In genomic region chr7:80113989-80114388, GRCm38 (mm10) we compare ENCODE assay signal across 8 mouse cellular contexts. TPM values are rescaled to one million over a fixed set of nuclear protein-coding genes. Genes with fewer than 3 reads are reported as not detected.
A peak's percentile ranks its signal among the peaks of the same experiment; 100 is the strongest.
DNase-seq lines count a peak whose midpoint lies in the region; ATAC-seq and TF ChIP-seq lines count a peak whose summit lies in the region.

No protein-coding gene starts in this region.

- H3K36me3 ChIP-seq in intestine, embryonic 15.5 days: no peaks in the 10 kb centered on the region
- no peaks in the 10 kb centered on the region for H3K36me3 ChIP-seq in liver, embryonic 14.5 days (replicated peaks; ENCODE audit: control insufficient read depth, insufficient read depth, low read depth)
- H3K36me3 ChIP-seq in neural tube, embryonic 14.5 days (ENCODE audit: control insufficient read depth, insufficient read depth, low read length): no peaks in the 10 kb centered on the region

- H3K9me3 ChIP-seq in intestine, embryonic 15.5 days: no peaks in the 10 kb centered on the region
- H3K9me3 ChIP-seq in liver, embryonic 14.5 days (ENCODE audit: control insufficient read depth, low read length): no peaks in the 10 kb centered on the region
- no peaks in the 10 kb centered on the region for H3K9me3 ChIP-seq in neural tube, embryonic 14.5 days (ENCODE audit: control insufficient read depth, low read length)

- peak overlapping the region; percentile 84 for H3K27ac ChIP-seq in bone marrow macrophage, adult 2 months (ENCODE audit: insufficient read depth, low read depth, low read length)
- peak overlapping the region; percentile 97 for H3K27ac ChIP-seq in intestine, embryonic 15.5 days
- H3K27ac ChIP-seq in liver, embryonic 14.5 days: peak overlapping the region; percentile 14
- H3K27ac ChIP-seq in neural tube, embryonic 14.5 days (ENCODE audit: low read depth, low read length): peak overlapping the region; percentile 97

- H3K9ac ChIP-seq in intestine, embryonic 15.5 days: peak overlapping the region; percentile 97
- peak overlapping the region; percentile 86 for H3K9ac ChIP-seq in liver, embryonic 14.5 days (replicated peaks)
- H3K9ac ChIP-seq in neural tube, embryonic 14.5 days (replicated peaks; ENCODE audit: low read depth, low read length): peak overlapping the region; percentile 89

- no peak for TF ChIP-seq EP300 in liver, embryonic 14.5 days (IDR thresholded peaks at IDR 0.05; ENCODE audit: low read depth)

- DNase-seq in adrenal gland, adult 2 months: peak; percentile 38
- DNase-seq in adrenal gland, adult 8-10 months: no peak
- DNase-seq in gastrocnemius, postnatal 25 days: peak; percentile 72
- no peak for DNase-seq in liver, embryonic 14.5 days (ENCODE audit: low read depth in 3 of 3, low spot score in 3 of 3)
- DNase-seq in right cerebral cortex, postnatal 4 days: no peak

- peak overlapping the region; percentile 95 for H3K4me3 ChIP-seq in bone marrow macrophage, adult 2 months (ENCODE audit: insufficient read depth, low read length)
- H3K4me3 ChIP-seq in intestine, embryonic 15.5 days (replicated peaks): peak overlapping the region; percentile 99
- peak overlapping the region; percentile 61 to 89 for H3K4me3 ChIP-seq in liver, embryonic 14.5 days (ENCODE audit: insufficient read depth in 1 of 2, low read depth in 2 of 2, low read length in 2 of 2)
- peak overlapping the region; percentile 85 for H3K4me3 ChIP-seq in neural tube, embryonic 14.5 days (ENCODE audit: low read depth, low read length)

- H3K4me2 ChIP-seq in intestine, embryonic 15.5 days (replicated peaks): peak overlapping the region; percentile 84
- H3K4me2 ChIP-seq in liver, embryonic 14.5 days (ENCODE audit: low read depth): peak overlapping the region; percentile 100
- H3K4me2 ChIP-seq in neural tube, embryonic 14.5 days (ENCODE audit: low read depth, low read length): peak overlapping the region; percentile 93

- WGBS in intestine, embryonic 15.5 days: 7% methylated on average over 10 of the region's 10 CpGs
- WGBS in liver, embryonic 14.5 days (ENCODE audit: insufficient replicate concordance): 16% methylated on average over 10 of the region's 10 CpGs
- 2% methylated on average over 10 of the region's 10 CpGs for WGBS in neural tube, embryonic 14.5 days

- H3K27me3 ChIP-seq in intestine, embryonic 15.5 days (replicated peaks): no peaks in the 10 kb centered on the region
- H3K27me3 ChIP-seq in liver, embryonic 14.5 days (ENCODE audit: control insufficient read depth, insufficient read depth, low read length): no peaks in the 10 kb centered on the region
- no peaks in the 10 kb centered on the region for H3K27me3 ChIP-seq in neural tube, embryonic 14.5 days (ENCODE audit: control insufficient read depth, insufficient read depth, low read length)

- peaks cover 36% of the 10 kb centered on the region for H3K4me1 ChIP-seq in bone marrow macrophage, adult 2 months (ENCODE audit: control insufficient read depth, insufficient read depth, low read length)
- peaks cover 28% of the 10 kb centered on the region for H3K4me1 ChIP-seq in intestine, embryonic 15.5 days (replicated peaks)
- H3K4me1 ChIP-seq in liver, embryonic 14.5 days (replicated peaks; ENCODE audit: control insufficient read depth in 2 of 2, insufficient read depth in 2 of 2, low read length in 1 of 2): peaks cover 15 to 39% of the 10 kb centered on the region in 2 experiments
- H3K4me1 ChIP-seq in neural tube, embryonic 14.5 days (ENCODE audit: control insufficient read depth, insufficient read depth, low read length): peaks cover 32% of the 10 kb centered on the region

- no peak for TF ChIP-seq POLR2A in bone marrow macrophage, adult 2 months (IDR thresholded peaks at IDR 0.05; ENCODE audit: borderline replicate concordance, low read depth, low read length)

- TF ChIP-seq CTCF in bone marrow macrophage, adult 2 months (IDR thresholded peaks at IDR 0.05; ENCODE audit: low read depth, low read length): no peak
- no peak for TF ChIP-seq CTCF in liver, embryonic 14.5 days (IDR thresholded peaks at IDR 0.05; ENCODE audit: low read depth)

- ATAC-seq in intestine, embryonic 15.5 days: no peak
- ATAC-seq in liver, embryonic 14.5 days (ENCODE audit: insufficient read depth): no peak
- ATAC-seq in neural tube, embryonic 14.5 days (ENCODE audit: low read depth): 0 out of 2 replicates have a peak, but pooled peaks have one; percentile 1

RNA-seq across cellular contexts. Expression of gene Idh2, which starts 1.2 kb away (rescaled TPM):
- 100 to 1,000 TPM in 1 of 2 experiments, 10 to 100 TPM in 1; 96.2 to 200 TPM for total RNA-seq in adrenal gland, adult 2 months (2021)
- polyA plus RNA-seq in adrenal gland, adult 2 months (2012; rRNA removed): 147 and 150 TPM in 2 replicates
- total RNA-seq in adrenal gland, adult 8-10 months (2022): 100 to 1,000 TPM; 122 to 222 (median 165) TPM
- 48.6 and 55.9 TPM in 2 replicates for polyA plus RNA-seq in bone marrow macrophage, adult 2 months (2012; ENCODE audit: insufficient read depth, insufficient read length, missing spikeins)
- total RNA-seq in gastrocnemius, postnatal 25 days (2021): 100 to 1,000 TPM; 102 to 256 TPM
- polyA plus RNA-seq in intestine, embryonic 15.5 days (2015; fragmentation: Nextera tagmentation; extraction: Ambion mirVana): 520 and 568 TPM in 2 replicates
- polyA plus RNA-seq in liver, embryonic 14.5 days (2012; rRNA removed): 83.7 and 88.2 TPM in 2 replicates
- polyA plus RNA-seq in liver, embryonic 14.5 days (2014; fragmentation: Nextera tagmentation; extraction: Ambion mirVana): 128 and 132 TPM in 2 replicates
- 189 and 215 TPM in 2 replicates for polyA plus RNA-seq in neural tube, embryonic 14.5 days (2014; fragmentation: Nextera tagmentation; extraction: Ambion mirVana)

Comparison
In these comparisons a context has a peak if more than half of its experiments do, and no peak if none do; other contexts are left out.
1. DNase-seq: peak in adrenal gland, adult 2 months (single experiment) and gastrocnemius, postnatal 25 days (single experiment); none in adrenal gland, adult 8-10 months (single experiment), liver, embryonic 14.5 days (0 of 3) and right cerebral cortex, postnatal 4 days (single experiment).
2. H3K27ac ChIP-seq: peak in every context shown above with its lines; median percentile 97 in intestine, embryonic 15.5 days; 97 in neural tube, embryonic 14.5 days; 84 in bone marrow macrophage, adult 2 months; 14 in liver, embryonic 14.5 days.
3. Peak in every context shown above with its lines, with median percentiles within 50 percentile points of each other: H3K4me3 ChIP-seq, H3K4me2 ChIP-seq and H3K9ac ChIP-seq.